Mouse (Mus musculus): Measurements from ENCODE around the gene Gsg1.

GRCm38 (mm10) chr6:135279286-135279685 is 25.1 kb upstream of the Gsg1 start:
- TF ChIP-seq GATA1 (IDR thresholded peaks at IDR 0.05; ENCODE audit: low read length) (no peak), TAL1 (IDR thresholded peaks at IDR 0.05; ENCODE audit: low read length) (no peak)
